Mouse (Mus musculus) liver, postnatal 0 days (tissue): ENCODE data around the gene Zfp418.

Source experiments
- CTCF ChIP-seq: sonication (generic); IDR thresholded peaks from 2 replicates; pipeline ENCODE4 v1.5.1; 2016; ENCODE audit warnings: antibody characterized with exemption, low read depth
- EP300 ChIP-seq: IDR thresholded peaks from 2 replicates; pipeline ENCODE4 v1.6.1; 2016; ENCODE audit warnings: antibody characterized with exemption, low read depth, mild to moderate bottlenecking

DNA sequence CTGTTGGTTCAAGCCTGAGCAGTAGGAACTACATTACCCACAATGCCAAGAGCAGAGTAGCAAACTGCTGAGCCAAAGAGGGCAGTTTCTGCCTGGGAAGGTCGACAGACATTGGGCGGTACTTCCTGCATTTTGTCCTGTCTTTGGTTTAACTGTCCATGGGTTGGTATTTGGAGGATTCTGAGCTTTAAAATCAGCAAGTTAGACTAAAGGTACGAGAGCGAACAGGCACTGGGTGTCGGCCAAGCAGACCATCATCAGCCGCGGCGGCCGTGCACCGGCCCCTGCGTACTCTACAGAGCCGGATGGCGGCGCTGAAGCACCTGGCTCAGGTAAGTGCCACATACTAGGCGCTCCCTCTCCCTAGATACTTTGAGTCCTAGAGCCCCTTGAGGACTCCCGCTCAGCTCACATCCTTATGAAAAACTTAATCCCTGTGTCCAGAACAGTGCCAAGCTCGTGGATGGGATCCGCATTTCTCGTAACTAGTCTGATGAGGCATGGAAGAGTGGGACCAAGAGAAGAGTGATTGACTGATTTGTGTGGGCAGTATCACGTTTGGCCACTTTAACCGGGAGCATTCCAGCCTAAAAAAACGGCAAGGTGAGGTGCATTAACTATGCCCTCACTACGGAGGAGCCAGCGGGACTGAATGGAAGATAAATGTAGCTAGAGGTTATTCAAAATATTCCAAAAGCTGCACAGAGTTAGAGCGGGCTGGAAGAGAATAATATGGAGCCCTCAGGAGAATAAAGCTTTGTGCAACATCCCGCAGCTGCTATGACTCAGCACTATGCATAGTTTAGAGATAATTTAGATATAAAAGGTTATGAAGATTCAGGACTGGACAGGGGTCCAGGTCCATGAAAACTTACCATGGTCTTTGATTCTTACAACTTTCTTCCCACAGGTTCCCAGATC lies at the start of gene Zfp418:
- no peak for TF ChIP-seq CTCF
- TF ChIP-seq EP300 = no peak
